Mouse (Mus musculus) right cerebral cortex, postnatal 25 days (tissue): ENCODE data around the gene Fam69b.

Source experiments
- DNase-seq: peaks from one replicate; pipeline ENCODE4 v3.0.0; 2022

Gene Fam69b

DNA sequence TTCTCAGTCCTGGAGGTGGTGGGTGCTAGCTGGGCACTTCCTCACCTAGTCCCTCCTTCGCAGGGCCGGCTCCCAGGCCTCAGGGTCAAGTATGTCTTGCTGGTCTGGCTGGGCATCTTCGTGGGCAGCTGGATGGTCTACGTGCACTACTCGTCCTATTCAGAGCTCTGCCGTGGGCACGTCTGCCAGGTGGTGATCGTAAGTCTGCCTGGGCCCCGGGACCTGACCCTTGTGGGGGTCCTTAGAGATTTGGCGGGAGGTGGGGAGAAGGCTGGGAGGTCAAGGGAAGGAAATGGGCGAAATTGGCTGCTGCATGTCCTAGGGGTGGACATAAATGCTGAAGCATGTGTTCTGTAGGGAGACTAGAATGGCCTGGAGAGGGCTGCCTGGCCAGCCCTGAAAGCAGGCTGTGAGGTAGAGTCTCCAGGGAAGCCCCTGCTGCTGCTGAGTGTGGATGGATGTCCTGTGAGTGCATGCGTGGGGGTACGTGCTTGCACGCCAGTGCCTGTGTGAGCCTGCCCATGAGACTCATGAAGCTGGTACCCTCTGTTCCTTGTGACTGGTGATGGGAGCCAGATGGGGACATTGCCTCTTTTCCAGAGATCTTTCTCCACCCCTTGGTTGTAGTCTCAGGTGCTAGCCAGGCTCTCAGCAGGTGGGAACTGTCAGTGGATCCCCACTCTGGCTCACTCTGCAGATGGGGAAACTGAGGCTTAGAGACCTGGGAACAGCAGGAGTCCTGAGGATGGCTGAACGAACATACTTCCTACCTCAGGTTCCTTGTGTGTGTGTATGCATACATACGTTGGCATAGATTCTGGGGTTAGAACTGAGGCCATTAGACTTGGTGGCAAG lies 4.5 kb downstream of the Fam69b start:
- DNase-seq = no peak

GRCm38 (mm10) chr2:26633953-26634530 lies 5.8 kb downstream of the Fam69b start:
- DNase-seq = no peak

DNA sequence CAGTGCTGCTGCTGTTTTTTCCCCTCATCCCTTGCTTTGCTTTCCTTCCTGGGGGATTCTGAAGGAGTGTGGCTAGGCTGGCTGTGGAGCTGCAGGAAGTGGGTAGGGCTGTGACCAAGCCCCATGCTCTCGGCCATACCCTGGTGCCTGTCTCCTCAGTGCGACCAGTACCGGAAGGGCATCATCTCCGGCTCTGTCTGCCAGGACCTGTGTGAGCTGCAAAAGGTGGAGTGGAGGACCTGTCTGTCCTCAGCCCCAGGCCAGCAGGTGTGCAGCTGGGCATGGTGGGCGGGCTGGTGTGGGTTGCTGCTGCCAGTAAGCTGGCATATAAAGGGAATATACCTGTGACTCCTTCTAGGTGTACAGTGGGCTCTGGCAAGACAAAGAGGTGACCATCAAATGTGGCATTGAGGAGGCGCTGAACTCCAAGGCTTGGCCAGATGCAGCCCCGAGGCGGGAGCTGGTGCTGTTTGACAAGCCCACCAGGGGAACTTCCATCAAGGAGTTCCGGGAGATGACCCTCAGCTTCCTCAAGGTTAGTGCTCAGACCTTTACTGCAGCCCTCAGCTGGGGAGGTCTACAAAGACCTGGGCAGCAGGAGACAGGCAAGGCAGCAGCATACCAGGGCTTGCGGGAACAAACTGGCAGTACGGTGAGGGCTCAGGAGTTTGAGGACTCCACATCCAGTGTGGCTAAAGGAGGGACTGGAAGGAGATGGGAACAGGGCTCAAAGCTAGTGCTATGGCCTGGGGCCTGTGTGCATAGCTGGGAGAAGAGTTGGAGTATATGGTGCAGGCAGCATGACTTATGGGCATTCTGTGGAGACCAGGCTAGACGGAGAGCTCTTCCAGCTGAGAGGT lies 6.6 kb downstream of the Fam69b start:
- DNase-seq = no peak

- no peak for DNase-seq
These were observed 7.5 kb downstream of the Fam69b start for GRCm38 (mm10) chr2:26635489-26636324.

- DNase-seq = no peak
These were observed 8.0 kb downstream of the Fam69b start for GRCm38 (mm10) chr2:26636325-26636635.

- DNase-seq = no peak
These were observed 9.2 kb downstream of the Fam69b start for GRCm38 (mm10) chr2:26637316-26637932.

GRCm38 (mm10) chr2:26638039-26638438 lies 9.8 kb downstream of the Fam69b start:
- no peak for DNase-seq

DNA sequence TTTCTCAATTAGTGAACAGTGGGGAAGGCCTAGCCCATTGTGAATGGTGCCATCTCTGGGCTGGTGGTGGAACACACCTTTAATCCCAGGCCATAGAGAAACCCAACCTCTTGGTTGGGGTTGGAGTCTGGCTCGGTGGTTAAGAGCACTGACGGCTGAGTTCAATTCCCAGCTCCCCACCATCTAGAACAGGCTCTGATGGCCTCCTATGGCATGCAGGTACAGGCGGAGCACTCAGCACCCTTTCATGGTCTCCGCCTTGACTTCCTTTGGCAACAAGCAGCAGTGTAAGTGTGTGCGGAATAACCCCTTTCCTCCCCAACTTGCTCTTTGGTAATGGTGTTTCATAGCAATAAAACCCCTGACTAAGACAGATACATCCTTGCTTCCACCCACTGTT lies 10.3 kb downstream of the Fam69b start:
- DNase-seq = no peak

DNA sequence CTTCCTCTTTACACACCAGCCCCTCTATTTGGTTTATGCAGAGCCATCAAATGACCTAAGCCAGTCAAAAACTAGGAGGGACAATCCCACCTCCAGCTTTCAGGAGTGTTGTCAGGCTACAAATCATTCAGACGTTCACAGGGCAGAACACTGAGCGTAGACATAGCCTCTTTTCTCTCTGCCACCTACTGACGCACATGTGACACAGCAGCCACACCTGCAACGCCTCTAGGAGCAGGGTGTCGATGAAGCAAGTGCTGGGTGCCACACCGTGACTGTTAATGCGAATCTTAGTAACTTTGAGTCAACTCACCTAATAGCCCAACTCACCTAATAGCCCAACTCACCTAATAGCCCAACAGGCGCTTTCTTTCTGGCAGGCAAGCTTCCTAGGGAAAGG lies 10.8 kb downstream of the Fam69b start:
- DNase-seq = no peak

- peak; percentile 93 for DNase-seq
These were observed 11.9 kb downstream of the Fam69b start for GRCm38 (mm10) chr2:26639838-26640830.

GRCm38 (mm10) chr2:26641006-26641647 lies 12.9 kb downstream of the Fam69b start:
- no peak for DNase-seq

GRCm38 (mm10) chr2:26643942-26644341 lies 15.7 kb downstream of the Fam69b start:
- DNase-seq = no peak

GRCm38 (mm10) chr2:26646643-26647293 lies 18.5 kb downstream of the Fam69b start:
- DNase-seq = peak; percentile 73

GRCm38 (mm10) chr2:26654687-26655086 lies 26.4 kb downstream of the Fam69b start:
- no peak for DNase-seq

DNA sequence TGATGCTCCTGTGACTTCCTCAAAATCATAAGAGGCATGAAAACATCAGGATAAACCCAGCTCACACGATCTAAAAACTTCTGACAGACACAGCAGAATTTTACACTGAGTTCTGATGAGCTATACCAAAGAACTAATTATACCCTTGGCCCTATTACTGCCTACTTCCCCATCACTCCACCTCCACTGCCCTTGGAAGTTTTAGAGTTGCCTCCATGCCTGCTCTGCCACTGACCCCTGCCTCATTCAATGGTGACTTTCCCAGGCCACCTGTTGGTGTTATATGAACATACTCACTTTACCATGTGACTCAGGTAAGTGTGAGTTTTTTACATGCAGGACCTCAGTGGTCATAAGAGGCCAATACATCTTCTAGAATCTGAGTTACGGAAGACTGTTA lies 29.2 kb downstream of the Fam69b start:
- DNase-seq = no peak

DNA sequence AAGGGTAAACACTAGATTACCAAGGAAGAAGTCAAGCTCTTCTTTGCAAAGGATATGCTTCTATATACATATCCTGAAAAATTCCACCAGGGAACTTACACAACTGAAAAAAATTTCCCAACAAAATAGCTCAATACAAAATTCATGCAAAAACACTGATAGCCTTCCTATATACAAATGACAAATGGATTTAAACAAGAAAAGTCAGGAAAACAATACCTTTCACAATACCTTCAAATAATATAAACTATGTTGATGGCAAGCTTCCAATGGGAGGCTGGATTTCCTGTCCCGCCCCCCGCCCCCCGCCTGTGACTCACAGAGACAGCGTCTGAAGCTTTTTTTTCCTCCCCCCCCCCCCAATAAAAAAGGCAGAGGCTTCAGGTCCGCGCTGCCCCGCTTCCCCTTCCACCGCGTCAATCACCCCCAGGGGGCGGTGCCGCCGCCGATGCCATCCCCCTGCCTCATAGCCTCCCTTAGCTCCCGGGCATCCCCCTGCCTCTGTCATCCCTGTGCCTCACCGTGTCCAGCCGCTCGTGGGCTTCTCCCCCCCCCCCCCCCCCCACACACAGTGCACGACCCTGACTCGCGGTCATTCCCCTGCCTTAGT lies 33.0 kb downstream of the Fam69b start:
- DNase-seq = no peak

GRCm38 (mm10) chr2:26661768-26662508 lies 33.7 kb downstream of the Fam69b start:
- DNase-seq = no peak

DNA sequence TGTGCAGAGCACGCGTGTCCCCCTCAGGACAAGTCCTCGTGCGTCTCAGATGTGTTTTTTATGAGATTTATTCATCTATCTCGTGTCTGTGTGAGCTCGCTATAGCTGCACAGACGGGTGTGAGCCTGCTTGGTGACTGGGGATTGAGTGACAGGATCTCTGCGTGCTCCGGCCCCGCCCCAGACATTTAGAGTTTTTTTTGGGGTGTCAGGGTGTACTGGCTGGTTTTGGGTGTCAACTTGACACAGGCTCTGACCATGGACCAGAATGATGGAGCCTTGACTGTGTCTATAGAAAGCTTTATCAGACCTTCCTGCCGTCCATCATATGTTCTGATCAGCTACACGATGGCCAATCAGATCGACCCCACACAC lies 34.2 kb downstream of the Fam69b start:
- DNase-seq = no peak

DNA sequence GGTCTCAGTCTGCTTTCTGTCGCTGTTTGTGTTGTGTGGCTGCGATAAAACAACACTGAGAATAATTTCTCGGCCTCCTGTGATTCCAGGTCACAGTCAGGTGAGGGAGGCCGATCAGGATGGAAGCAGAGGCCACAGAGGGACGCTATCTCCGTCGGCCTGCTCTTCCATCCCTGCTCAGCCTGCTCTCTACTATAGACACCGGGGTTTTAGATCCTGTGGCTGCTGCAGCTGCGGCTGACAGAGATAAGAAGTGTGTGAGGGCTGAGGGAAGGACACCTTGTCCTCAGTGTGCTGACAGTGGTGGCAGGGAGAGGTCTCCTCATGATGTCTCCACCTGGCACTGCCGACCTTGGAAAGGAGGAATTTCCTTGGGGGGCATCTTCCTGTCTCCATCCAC lies 34.9 kb downstream of the Fam69b start:
- DNase-seq = no peak
